Mouse (Mus musculus) intestine, embryonic 15.5 days (tissue): ENCODE results near the gene Pik3r5. TPM values are rescaled to one million over a fixed set of nuclear protein-coding genes. Genes with fewer than 3 reads are reported as not detected.

ENCODE experiments used
- ATAC-seq: fragments of 200-750 bp; cut with Nextera tagmentation; 2 replicates; pipeline ENCODE4 v1.8.0; 2017; ENCODE audit warnings: moderate TSS enrichment, moderate library complexity
- H3K27ac ChIP-seq: fragments of 300-500 bp; sonication (generic); 2 replicates; pipeline ENCODE4 v1.5.1; 2015; ENCODE audit warnings: mild to moderate bottlenecking, inconsistent platforms
- H3K27me3 ChIP-seq: fragments of 300-500 bp; sonication (generic); replicated peaks from 2 replicates; pipeline ENCODE4 v1.6.1; 2015; ENCODE audit warnings: inconsistent platforms
- H3K36me3 ChIP-seq: fragments of 300-500 bp; sonication (generic); 2 replicates; pipeline ENCODE4 v1.6.1; 2015; ENCODE audit warnings: inconsistent platforms
- H3K4me1 ChIP-seq: fragments of 300-500 bp; sonication (generic); replicated peaks from 2 replicates; pipeline ENCODE4 v1.6.1; 2015; ENCODE audit warnings: inconsistent platforms
- H3K4me2 ChIP-seq: fragments of 300-500 bp; sonication (generic); replicated peaks from 2 replicates; pipeline ENCODE4 v1.6.1; 2015; ENCODE audit warnings: mild to moderate bottlenecking, inconsistent platforms
- H3K4me3 ChIP-seq: fragments of 300-500 bp; sonication (generic); replicated peaks from 2 replicates; pipeline ENCODE4 v1.5.1; 2015; ENCODE audit warnings: inconsistent platforms
- H3K9ac ChIP-seq: fragments of 300-500 bp; sonication (generic); 2 replicates; pipeline ENCODE4 v1.6.1; 2015; ENCODE audit warnings: inconsistent platforms
- H3K9me3 ChIP-seq: fragments of 300-500 bp; sonication (generic); 2 replicates; pipeline ENCODE4 v1.6.1; 2016; ENCODE audit warnings: inconsistent platforms
- WGBS: fragments of 180-500 bp; shearing (Covaris S2); methylation state at CpG from one replicate; pipeline ENCODE4 v1.1.7; 2015; 5-methylcytosine and 5-hydroxymethylcytosine counted together
- polyA plus RNA-seq: library from polyadenylated mRNA; unstranded; fragments of >200 nt; fragmentation: Nextera tagmentation; extraction: Ambion mirVana; gene quantifications from 2 replicates; pipeline ENCODE4 v1.2.1, GENCODE M21; 2015

The Pik3r5 gene
- polyA plus RNA-seq, 1 experiment from 2014 or later: 0.49 TPM

DNA sequence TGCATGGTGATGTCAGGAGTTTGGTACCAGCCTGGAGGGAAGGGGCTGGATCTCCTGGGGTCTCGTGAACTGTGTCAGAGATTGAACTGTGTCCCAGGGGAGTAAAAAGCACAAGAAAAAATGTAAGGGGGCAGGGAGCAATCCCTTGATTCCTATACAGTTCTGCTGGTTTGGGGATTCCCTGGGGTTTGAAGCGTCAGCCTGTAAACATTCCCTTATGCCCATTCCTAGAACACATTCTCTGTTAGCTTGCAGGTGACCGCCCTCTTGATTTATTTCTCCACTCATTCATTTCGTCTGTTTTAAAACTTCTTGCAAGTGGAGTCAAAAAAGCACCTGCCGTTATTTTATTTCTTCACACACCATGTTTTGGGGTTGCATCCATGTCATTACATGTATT lies 27.1 kb downstream of the Pik3r5 start:
- ATAC-seq: no peak
- no peak overlapping the region for H3K9ac ChIP-seq
- 75% methylated on average over 5 of the region's 5 CpGs for WGBS
- no peaks in the 10 kb centered on the region for H3K27me3 ChIP-seq
- no peaks in the 10 kb centered on the region for H3K9me3 ChIP-seq
- H3K27ac ChIP-seq: no peak overlapping the region
- no peak overlapping the region for H3K4me2 ChIP-seq
- H3K4me1 ChIP-seq: no peaks in the 10 kb centered on the region
- no peaks in the 10 kb centered on the region for H3K36me3 ChIP-seq
- H3K4me3 ChIP-seq: no peak overlapping the region

DNA sequence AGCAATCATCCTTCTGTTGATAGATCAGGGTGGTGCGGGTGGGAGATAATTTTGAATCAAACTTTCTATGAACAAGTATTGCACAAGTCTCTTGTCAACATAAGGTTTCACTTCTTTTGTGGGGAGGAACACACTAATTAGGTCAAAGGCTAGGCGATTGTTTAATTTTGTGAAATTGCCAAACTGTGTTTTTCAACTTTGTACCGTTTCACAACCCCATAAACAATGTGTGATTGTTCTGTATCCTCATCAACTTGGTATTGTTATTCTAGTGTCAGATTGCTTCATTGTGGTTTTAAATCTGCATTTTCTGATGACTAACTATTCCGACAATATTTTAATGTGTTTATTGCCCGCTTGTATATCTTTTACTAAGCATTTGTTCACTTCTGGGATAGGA lies 27.6 kb downstream of the Pik3r5 start:
- H3K27me3 ChIP-seq: no peaks in the 10 kb centered on the region
- 81% methylated on average over 5 of the region's 5 CpGs for WGBS
- no peak overlapping the region for H3K9ac ChIP-seq
- H3K36me3 ChIP-seq: no peaks in the 10 kb centered on the region
- no peak overlapping the region for H3K4me2 ChIP-seq
- no peak overlapping the region for H3K4me3 ChIP-seq
- ATAC-seq: no peak
- H3K9me3 ChIP-seq: no peaks in the 10 kb centered on the region
- H3K4me1 ChIP-seq: no peaks in the 10 kb centered on the region
- H3K27ac ChIP-seq: no peak overlapping the region

- Histone ChIP-seq H3K4me1 (no peaks in the 10 kb centered on the region), H3K9ac (no peak overlapping the region), H3K36me3 (no peaks in the 10 kb centered on the region), H3K4me2 (no peak overlapping the region), H3K27me3 (no peaks in the 10 kb centered on the region), H3K27ac (no peak overlapping the region), H3K9me3 (no peaks in the 10 kb centered on the region), H3K4me3 (no peak overlapping the region)
- 80% methylated on average over 3 of the region's 3 CpGs for WGBS
- no peak for ATAC-seq
Measured at GRCm38 (mm10) chr11:68462716-68463115, 30.8 kb downstream of the Pik3r5 start.

GRCm38 (mm10) chr11:68464260-68464659 lies 32.3 kb downstream of the Pik3r5 start:
- ATAC-seq: no peak

GRCm38 (mm10) chr11:68465090-68465489 lies 33.2 kb downstream of the Pik3r5 start:
- 50% methylated on average over 2 of the region's 2 CpGs for WGBS
- Histone ChIP-seq H3K4me1 (no peaks in the 10 kb centered on the region), H3K36me3 (no peaks in the 10 kb centered on the region), H3K4me2 (no peak overlapping the region), H3K4me3 (no peak overlapping the region), H3K9ac (no peak overlapping the region), H3K27me3 (no peaks in the 10 kb centered on the region), H3K9me3 (no peaks in the 10 kb centered on the region), H3K27ac (no peak overlapping the region)
- no peak for ATAC-seq

More at GRCm38 (mm10) chr11:68464260-68464659, 32.3 kb downstream of the Pik3r5 start:
- Histone ChIP-seq H3K4me3 (no peak overlapping the region), H3K36me3 (no peaks in the 10 kb centered on the region), H3K4me2 (no peak overlapping the region), H3K9ac (no peak overlapping the region), H3K27ac (no peak overlapping the region), H3K4me1 (no peaks in the 10 kb centered on the region), H3K27me3 (no peaks in the 10 kb centered on the region), H3K9me3 (no peaks in the 10 kb centered on the region)
- 85% methylated on average over 5 of the region's 5 CpGs for WGBS

- ATAC-seq: no peak
Measured at GRCm38 (mm10) chr11:68467441-68467840, 35.5 kb downstream of the Pik3r5 start.

DNA sequence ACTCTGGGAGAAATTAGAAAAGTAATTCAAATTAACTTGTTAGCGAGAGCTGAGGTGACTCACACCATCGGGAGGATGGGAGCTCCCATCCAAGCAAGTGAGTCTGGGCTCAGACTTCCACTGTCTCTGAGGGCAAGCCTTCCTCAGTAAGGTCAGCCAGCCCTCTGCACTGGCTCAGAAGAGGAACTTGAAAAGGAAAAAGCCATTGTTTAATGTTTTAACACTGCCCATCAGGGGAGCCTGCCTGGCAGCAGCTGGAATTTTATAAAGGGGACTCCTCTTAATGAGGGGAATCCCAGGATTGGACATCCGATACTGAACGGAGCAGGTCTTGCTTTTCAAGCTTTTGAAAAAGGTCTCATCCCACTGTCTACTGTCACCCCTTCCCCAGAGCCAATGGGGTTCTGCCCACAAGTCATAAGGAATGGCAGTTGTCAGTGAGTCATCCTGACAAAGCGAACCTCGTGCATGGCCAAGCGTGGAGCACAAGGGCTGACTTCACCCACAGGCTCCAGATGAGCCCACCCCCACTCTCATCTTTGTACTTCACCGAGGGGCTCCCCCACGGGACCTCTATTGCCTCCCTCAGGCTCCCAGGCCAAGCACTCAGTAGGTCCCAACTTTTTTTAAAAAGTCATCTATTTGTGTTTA lies 36.2 kb downstream of the Pik3r5 start:
- no peak overlapping the region for H3K4me2 ChIP-seq
- H3K4me1 ChIP-seq: no peaks in the 10 kb centered on the region
- no peaks in the 10 kb centered on the region for H3K9me3 ChIP-seq
- 69% methylated on average over 9 of the region's 9 CpGs for WGBS
- H3K9ac ChIP-seq: no peak overlapping the region
- H3K27ac ChIP-seq: no peak overlapping the region
- no peak for ATAC-seq
- H3K36me3 ChIP-seq: no peaks in the 10 kb centered on the region
- no peak overlapping the region for H3K4me3 ChIP-seq
- H3K27me3 ChIP-seq: no peaks in the 10 kb centered on the region

More at GRCm38 (mm10) chr11:68467441-68467840, 35.5 kb downstream of the Pik3r5 start:
- Histone ChIP-seq H3K27me3 (no peaks in the 10 kb centered on the region), H3K9me3 (no peaks in the 10 kb centered on the region), H3K36me3 (no peaks in the 10 kb centered on the region), H3K9ac (no peak overlapping the region), H3K4me1 (no peaks in the 10 kb centered on the region), H3K27ac (no peak overlapping the region), H3K4me2 (no peak overlapping the region), H3K4me3 (no peak overlapping the region)
- 83% methylated on average over 7 of the region's 7 CpGs for WGBS

GRCm38 (mm10) chr11:68468886-68469285 lies 37.0 kb downstream of the Pik3r5 start:
- H3K4me2 ChIP-seq: no peak overlapping the region
- no peaks in the 10 kb centered on the region for H3K27me3 ChIP-seq
- no peak overlapping the region for H3K4me3 ChIP-seq
- no peak for ATAC-seq
- WGBS: 78% methylated on average over 4 of the region's 4 CpGs
- H3K36me3 ChIP-seq: no peaks in the 10 kb centered on the region
- no peaks in the 10 kb centered on the region for H3K9me3 ChIP-seq
- no peaks in the 10 kb centered on the region for H3K4me1 ChIP-seq
- no peak overlapping the region for H3K27ac ChIP-seq
- H3K9ac ChIP-seq: no peak overlapping the region

DNA sequence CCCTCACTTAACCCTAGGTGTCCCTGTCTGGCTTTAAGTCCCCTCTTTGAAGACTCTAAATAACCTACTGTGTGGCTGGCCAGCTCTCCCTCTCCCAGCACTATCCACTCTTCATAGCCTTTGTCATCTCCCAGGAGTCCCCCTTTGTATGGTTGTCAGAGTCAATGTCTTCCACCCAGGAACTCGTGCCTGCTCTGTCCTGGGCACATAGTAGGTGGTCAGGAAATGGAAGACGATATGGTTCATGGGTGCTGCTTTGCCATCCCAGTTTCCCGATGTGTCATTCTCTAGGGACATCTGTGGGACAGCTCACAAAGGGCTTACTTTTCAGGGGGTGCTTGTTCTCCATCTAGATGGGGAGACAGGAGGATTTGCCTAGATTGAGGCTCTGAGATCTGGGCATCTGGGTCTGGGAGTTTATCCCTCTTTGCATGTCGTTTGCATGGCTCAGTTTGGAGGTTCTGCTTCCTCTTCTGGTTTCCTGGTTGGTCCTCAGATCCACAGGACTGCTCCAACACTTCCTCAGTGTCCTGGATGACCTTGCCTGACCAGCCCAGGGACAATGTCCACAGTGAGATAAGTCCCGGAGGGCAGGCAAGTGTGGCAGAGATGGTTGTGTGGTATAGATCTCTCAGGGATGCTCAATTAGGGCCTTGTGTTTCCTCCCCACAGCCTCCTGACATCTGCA lies 40.4 kb downstream of the Pik3r5 start:
- no peaks in the 10 kb centered on the region for H3K4me1 ChIP-seq
- no peak overlapping the region for H3K4me2 ChIP-seq
- WGBS: 68% methylated on average over 5 of the region's 5 CpGs
- H3K9me3 ChIP-seq: no peaks in the 10 kb centered on the region
- no peak overlapping the region for H3K27ac ChIP-seq
- H3K27me3 ChIP-seq: no peaks in the 10 kb centered on the region
- no peaks in the 10 kb centered on the region for H3K36me3 ChIP-seq
- no peak overlapping the region for H3K4me3 ChIP-seq
- no peak for ATAC-seq
- no peak overlapping the region for H3K9ac ChIP-seq

DNA sequence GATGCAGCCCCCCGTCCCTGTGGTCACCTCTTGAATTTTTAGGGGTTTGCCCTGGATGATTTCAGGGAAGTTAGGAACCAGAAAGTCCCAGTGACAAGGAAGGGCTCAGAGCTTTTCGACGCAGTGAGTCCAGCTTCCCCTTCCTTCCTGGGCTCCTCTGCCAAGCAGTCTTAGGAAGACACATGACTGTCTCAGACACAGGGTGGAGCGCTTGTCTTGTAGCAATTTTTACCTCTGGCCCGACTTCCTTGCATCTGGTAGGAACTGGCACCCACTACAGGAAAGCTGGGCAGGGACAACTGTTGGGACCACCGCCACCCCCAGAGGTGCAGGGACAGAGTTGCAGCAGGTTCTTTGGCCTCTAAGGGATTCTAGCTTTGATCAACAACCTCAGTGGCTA lies 42.7 kb downstream of the Pik3r5 start:
- Histone ChIP-seq H3K4me2 (no peak overlapping the region), H3K36me3 (no peaks in the 10 kb centered on the region), H3K27ac (no peak overlapping the region), H3K9ac (no peak overlapping the region), H3K4me3 (no peak overlapping the region), H3K9me3 (no peaks in the 10 kb centered on the region), H3K4me1 (no peaks in the 10 kb centered on the region), H3K27me3 (no peaks in the 10 kb centered on the region)
- no peak for ATAC-seq
- WGBS: 78% methylated on average over 6 of the region's 6 CpGs

- Histone ChIP-seq H3K27ac (no peak overlapping the region), H3K27me3 (no peaks in the 10 kb centered on the region), H3K36me3 (no peaks in the 10 kb centered on the region), H3K4me3 (no peak overlapping the region), H3K9me3 (no peaks in the 10 kb centered on the region), H3K9ac (no peak overlapping the region), H3K4me2 (no peak overlapping the region), H3K4me1 (no peaks in the 10 kb centered on the region)
- ATAC-seq: no peak
- WGBS: 75% methylated on average over 7 of the region's 7 CpGs
Measured at GRCm38 (mm10) chr11:68475676-68476075, 43.8 kb downstream of the Pik3r5 start.

GRCm38 (mm10) chr11:68477661-68478060 lies 45.7 kb downstream of the Pik3r5 start:
- 73% methylated on average over 6 of the region's 6 CpGs for WGBS
- ATAC-seq: no peak
- no peaks in the 10 kb centered on the region for H3K36me3 ChIP-seq
- no peaks in the 10 kb centered on the region for H3K9me3 ChIP-seq
- H3K9ac ChIP-seq: no peak overlapping the region
- H3K4me3 ChIP-seq: no peak overlapping the region
- H3K4me2 ChIP-seq: no peak overlapping the region
- H3K27me3 ChIP-seq: no peaks in the 10 kb centered on the region
- H3K27ac ChIP-seq: no peak overlapping the region
- H3K4me1 ChIP-seq: no peaks in the 10 kb centered on the region

GRCm38 (mm10) chr11:68478574-68478981 lies 46.7 kb downstream of the Pik3r5 start:
- no peak overlapping the region for H3K4me3 ChIP-seq
- no peaks in the 10 kb centered on the region for H3K4me1 ChIP-seq
- no peak for ATAC-seq
- no peak overlapping the region for H3K9ac ChIP-seq
- no peaks in the 10 kb centered on the region for H3K9me3 ChIP-seq
- no peak overlapping the region for H3K4me2 ChIP-seq
- no peaks in the 10 kb centered on the region for H3K36me3 ChIP-seq
- no peak overlapping the region for H3K27ac ChIP-seq
- no peaks in the 10 kb centered on the region for H3K27me3 ChIP-seq
- WGBS: 70% methylated on average over 3 of the region's 3 CpGs
